Mouse (Mus musculus) forebrain, embryonic 16.5 days (tissue): ENCODE data around the gene Emilin1. TPM values are rescaled to one million over a fixed set of nuclear protein-coding genes. Genes with fewer than 3 reads are reported as not detected.

ENCODE experiments used
- ATAC-seq: fragments of 200-750 bp; cut with Nextera tagmentation; 2 replicates; pipeline ENCODE4 v1.8.0; 2017; ENCODE audit warnings: mild to moderate bottlenecking, moderate library complexity
- H3K27ac ChIP-seq: fragments of 300-500 bp; sonication (generic); 2 replicates; pipeline ENCODE4 v1.5.1; 2014; ENCODE audit warnings: low read length, control low read depth
- H3K27me3 ChIP-seq: fragments of 300-500 bp; sonication (generic); replicated peaks from 2 replicates; pipeline ENCODE4 v1.6.1; 2014; ENCODE audit warnings: low read length; ENCODE audit not compliant: control insufficient read depth, insufficient read depth
- H3K36me3 ChIP-seq: fragments of 300-500 bp; sonication (generic); 2 replicates; pipeline ENCODE4 v1.6.1; 2014; ENCODE audit not compliant: control insufficient read depth, insufficient read depth
- H3K4me1 ChIP-seq: fragments of 300-500 bp; sonication (generic); replicated peaks from 2 replicates; pipeline ENCODE4 v1.6.1; 2014; ENCODE audit warnings: low read length; ENCODE audit not compliant: control insufficient read depth, insufficient read depth
- H3K4me2 ChIP-seq: fragments of 300-500 bp; sonication (generic); 2 replicates; pipeline ENCODE4 v1.6.1; 2014; ENCODE audit warnings: mild to moderate bottlenecking, low read length, control low read depth
- H3K4me3 ChIP-seq: fragments of 300-500 bp; sonication (generic); replicated peaks from 2 replicates; pipeline ENCODE4 v1.5.1; 2014; ENCODE audit warnings: mild to moderate bottlenecking, low read length, control low read depth
- H3K9ac ChIP-seq: fragments of 300-500 bp; sonication (generic); replicated peaks from 2 replicates; pipeline ENCODE4 v1.6.1; 2014; ENCODE audit warnings: low read depth, low read length, control low read depth
- H3K9me3 ChIP-seq: fragments of 300-500 bp; sonication (generic); 2 replicates; pipeline ENCODE4 v1.6.1; 2016; ENCODE audit warnings: low read length; ENCODE audit not compliant: control insufficient read depth
- WGBS: fragments of 180-500 bp; shearing (Covaris S2); extraction: QIAGEN DNeasy Blood & Tissue Kit; methylation state at CpG from one replicate; pipeline ENCODE4 v1.1.7; 2014; 5-methylcytosine and 5-hydroxymethylcytosine counted together
- polyA plus RNA-seq: library from polyadenylated mRNA; unstranded; fragments of >200 nt; fragmentation: Nextera tagmentation; extraction: Ambion mirVana; gene quantifications from 2 replicates; pipeline ENCODE4 v1.2.1, GENCODE M21; 2015

Gene Emilin1
- polyA plus RNA-seq, 1 experiment from 2014 or later, result 13.5 TPM

DNA sequence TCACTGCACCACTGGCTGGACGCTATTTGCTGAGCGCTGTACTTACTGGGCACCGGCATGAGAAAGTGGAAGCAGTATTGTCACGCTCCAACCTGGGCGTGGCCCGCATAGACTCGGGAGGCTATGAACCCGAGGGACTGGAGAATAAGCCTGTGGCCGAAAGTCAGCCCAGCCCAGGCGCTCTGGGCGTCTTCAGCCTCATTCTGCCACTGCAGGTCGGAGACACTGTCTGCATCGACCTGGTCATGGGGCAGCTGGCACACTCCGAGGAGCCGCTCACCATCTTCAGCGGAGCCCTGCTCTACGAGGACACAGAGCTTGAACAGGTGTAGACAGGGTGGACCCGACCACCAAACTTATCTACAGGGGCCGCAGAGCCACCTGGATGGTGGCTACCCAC lies 7.4 kb downstream of the Emilin1 start:
- Histone ChIP-seq H3K36me3 (no peaks in the 10 kb centered on the region), H3K27me3 (no peaks in the 10 kb centered on the region), H3K27ac (no peak overlapping the region), H3K9me3 (no peaks in the 10 kb centered on the region), H3K9ac (no peak overlapping the region), H3K4me3 (no peak overlapping the region), H3K4me2 (no peak overlapping the region), H3K4me1 (peaks cover 26% of the 10 kb centered on the region)
- ATAC-seq, result no peak; the same call in 1 of the 2 replicates
- 62% methylated on average over 19 of the region's 19 CpGs for WGBS

DNA sequence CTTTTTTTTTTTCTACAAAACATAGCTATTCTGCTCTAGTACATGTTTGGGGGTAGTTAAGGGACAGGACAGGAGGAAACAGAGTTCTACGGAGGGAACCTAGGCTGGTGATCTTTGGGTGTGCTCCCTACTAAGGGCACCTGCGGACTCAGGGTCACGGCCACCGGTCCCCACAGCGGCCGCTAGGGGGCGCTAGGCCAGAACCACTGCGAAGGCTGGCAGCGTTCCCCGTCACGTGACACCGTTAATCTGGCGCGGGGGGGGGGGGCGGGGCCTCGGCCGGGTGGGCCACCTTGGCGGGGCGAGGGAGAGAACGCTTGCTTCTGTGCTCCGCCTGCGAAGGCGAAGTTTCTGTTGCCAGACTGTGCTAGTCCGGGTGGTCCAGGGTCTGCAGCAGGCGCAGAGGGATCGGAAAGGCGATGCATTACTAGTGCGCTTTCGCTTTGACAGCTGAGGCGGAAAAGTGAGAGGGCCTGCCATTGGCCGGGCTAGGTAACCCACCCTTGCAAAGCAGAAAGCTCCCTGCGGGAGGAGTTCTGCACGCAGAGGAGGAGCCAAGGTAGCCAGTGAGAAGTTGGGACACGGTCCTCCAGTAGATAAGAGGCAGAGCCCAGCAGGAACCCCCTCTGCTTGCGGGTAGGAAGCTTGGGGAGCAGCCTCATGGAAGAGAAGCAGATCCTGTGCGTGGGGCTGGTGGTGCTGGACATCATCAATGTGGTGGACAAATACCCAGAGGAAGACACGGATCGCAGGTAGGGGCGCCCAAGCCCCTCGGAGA lies 8.2 kb downstream of the Emilin1 start, which contains the start of gene Khk:
Gene Khk (plus strand): TSS at position 176 of the 778 bp plus-strand sequence.
- H3K4me1 ChIP-seq, result peaks cover 22% of the 10 kb centered on the region
- H3K4me2 ChIP-seq, result peak within 1 kb of the TSS; percentile 62
- WGBS, result under 1% methylated on average over 40 of the region's 40 CpGs
- no peaks in the 10 kb centered on the region for H3K9me3 ChIP-seq
- peak within 1 kb of the TSS; percentile 51 for H3K4me3 ChIP-seq
- peak within 1 kb of the TSS; percentile 57 for H3K9ac ChIP-seq
- no peaks in the 10 kb centered on the region for H3K36me3 ChIP-seq
- H3K27me3 ChIP-seq, result no peaks in the 10 kb centered on the region
- no peak within 1 kb of the TSS for H3K27ac ChIP-seq
- ATAC-seq, result peak; percentile 76

DNA sequence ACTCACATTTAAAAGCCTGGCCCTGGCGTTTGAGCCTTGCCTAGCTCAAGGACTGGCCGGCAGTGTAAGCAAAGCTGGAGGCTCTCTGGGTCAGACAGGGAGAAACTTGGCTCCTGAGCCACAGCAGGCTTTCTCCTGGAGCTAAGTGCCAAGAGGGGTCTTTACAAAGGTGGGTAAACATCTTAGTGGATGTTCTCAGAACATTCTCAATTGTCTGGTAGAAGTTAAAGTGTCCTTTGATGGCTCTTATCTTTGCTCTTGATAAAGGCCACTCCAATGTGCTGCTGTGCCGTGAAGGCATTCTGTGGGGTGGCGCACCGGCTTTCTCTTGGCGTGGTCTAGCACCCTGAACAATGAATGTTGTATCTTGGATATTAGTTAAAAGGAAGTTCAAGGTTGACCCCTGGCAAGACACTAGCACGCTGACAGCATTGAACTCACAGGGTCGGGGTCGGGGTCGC lies 9.4 kb downstream of the Emilin1 start:
- ATAC-seq, result no peak
- Histone ChIP-seq H3K4me1 (peaks cover 21% of the 10 kb centered on the region), H3K9ac (no peak overlapping the region), H3K27me3 (no peaks in the 10 kb centered on the region), H3K9me3 (no peaks in the 10 kb centered on the region), H3K27ac (no peak overlapping the region), H3K4me3 (no peak overlapping the region), H3K36me3 (no peaks in the 10 kb centered on the region), H3K4me2 (no peak overlapping the region; the same call in 1 of the 2 replicates)
- WGBS, result 76% methylated on average over 10 of the region's 10 CpGs

DNA sequence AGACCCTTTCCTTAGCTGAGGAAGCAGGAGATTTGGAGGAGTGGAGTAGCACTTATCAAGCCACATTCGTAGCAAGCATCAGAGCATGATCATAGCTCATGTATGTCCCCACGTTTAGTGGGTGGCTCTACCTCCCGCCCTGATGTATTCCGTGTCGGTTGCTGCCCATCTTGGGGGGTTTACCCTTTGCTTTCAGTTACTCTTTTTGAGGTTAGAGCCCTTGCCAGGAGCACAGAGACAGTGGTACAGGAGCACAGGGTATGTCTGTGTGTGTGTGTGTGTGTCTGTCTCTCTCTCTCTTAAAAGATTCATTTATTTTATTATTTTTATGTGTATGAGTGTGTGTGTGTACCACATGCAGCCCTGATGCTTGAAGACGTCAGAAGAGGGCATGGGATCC lies 9.9 kb downstream of the Emilin1 start:
- ATAC-seq, result no peak
- Histone ChIP-seq H3K9me3 (no peaks in the 10 kb centered on the region), H3K9ac (no peak overlapping the region), H3K4me2 (no peak overlapping the region), H3K36me3 (no peaks in the 10 kb centered on the region), H3K27me3 (no peaks in the 10 kb centered on the region), H3K27ac (no peak overlapping the region), H3K4me3 (no peak overlapping the region), H3K4me1 (peaks cover 21% of the 10 kb centered on the region)
- WGBS, result 90% methylated on average over 6 of the region's 6 CpGs

DNA sequence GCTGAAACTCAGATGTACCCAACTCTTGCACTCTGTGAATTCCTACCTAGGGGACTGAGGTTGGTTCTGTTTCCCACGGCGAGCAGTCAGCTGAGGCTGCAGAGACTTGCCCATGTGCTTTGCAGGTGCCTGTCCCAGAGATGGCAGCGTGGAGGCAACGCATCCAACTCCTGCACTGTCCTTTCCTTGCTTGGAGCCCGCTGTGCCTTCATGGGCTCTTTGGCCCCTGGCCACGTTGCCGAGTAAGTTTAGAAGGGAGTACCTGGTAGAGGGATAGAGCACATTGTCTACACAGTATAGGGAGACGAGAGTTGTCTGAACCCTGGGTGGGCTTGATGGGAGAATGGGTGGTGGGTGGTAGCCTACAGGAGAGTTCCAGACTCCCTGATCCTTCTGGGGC lies 11.4 kb downstream of the Emilin1 start:
- 90% methylated on average over 8 of the region's 8 CpGs for WGBS
- no peak overlapping the region for H3K4me3 ChIP-seq

DNA sequence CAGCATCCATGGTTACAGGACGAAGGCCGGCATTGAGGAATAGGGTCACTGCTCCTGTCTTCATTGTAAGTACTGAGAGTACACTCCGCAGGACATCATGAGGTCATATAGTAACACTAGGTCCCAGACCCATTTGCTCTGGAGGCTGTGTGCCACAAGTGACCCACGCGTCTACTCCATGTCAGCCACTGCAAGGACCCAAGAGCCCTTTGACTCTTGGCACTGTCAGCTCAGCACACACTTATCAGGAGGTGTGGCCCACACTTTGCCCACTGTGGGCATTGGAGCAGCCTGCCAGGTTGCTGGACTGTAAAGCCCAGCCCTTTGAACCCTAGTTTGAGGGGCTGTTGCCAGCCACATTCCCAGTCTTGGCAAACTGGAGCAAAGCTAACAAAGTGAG lies 12.0 kb downstream of the Emilin1 start:
- Histone ChIP-seq H3K9me3 (no peaks in the 10 kb centered on the region), H3K36me3 (no peaks in the 10 kb centered on the region), H3K27me3 (no peaks in the 10 kb centered on the region), H3K9ac (no peak overlapping the region), H3K4me3 (no peak overlapping the region), H3K27ac (no peak overlapping the region), H3K4me1 (peaks cover 19% of the 10 kb centered on the region), H3K4me2 (no peak overlapping the region)
- ATAC-seq, result no peak
- 93% methylated on average over 5 of the region's 5 CpGs for WGBS

More for the DNA sequence above, 11.4 kb downstream of the Emilin1 start:
- Histone ChIP-seq H3K27ac (no peak overlapping the region), H3K9me3 (no peaks in the 10 kb centered on the region), H3K36me3 (no peaks in the 10 kb centered on the region), H3K4me1 (peaks cover 21% of the 10 kb centered on the region), H3K27me3 (no peaks in the 10 kb centered on the region), H3K9ac (no peak overlapping the region), H3K4me2 (no peak overlapping the region)
- no peak for ATAC-seq

DNA sequence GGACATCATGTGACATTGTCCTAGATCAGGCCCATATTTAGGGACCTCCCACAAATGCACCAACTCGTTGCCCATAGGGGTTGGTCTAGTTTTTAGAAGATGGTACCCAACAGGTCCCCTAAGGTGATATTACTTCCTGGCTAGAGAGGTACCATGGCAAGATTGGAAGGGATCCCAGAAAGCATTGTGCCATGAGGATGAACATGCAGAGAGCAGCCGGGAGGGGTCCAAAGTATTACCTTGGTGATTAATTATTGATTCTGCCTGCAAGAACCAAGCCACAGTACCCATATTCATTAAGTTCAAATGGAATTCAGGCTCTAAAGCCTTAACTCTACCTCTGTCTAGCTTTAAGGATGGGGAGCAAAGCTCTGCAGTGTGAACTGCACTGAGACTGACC lies 12.9 kb downstream of the Emilin1 start:
- Histone ChIP-seq H3K4me1 (peaks cover 13% of the 10 kb centered on the region), H3K4me2 (no peak overlapping the region), H3K36me3 (no peaks in the 10 kb centered on the region), H3K27me3 (no peaks in the 10 kb centered on the region), H3K4me3 (no peak overlapping the region), H3K9ac (no peak overlapping the region), H3K9me3 (no peaks in the 10 kb centered on the region), H3K27ac (no peak overlapping the region)
- 84% methylated on average over 2 of the region's 2 CpGs for WGBS
- no peak for ATAC-seq

DNA sequence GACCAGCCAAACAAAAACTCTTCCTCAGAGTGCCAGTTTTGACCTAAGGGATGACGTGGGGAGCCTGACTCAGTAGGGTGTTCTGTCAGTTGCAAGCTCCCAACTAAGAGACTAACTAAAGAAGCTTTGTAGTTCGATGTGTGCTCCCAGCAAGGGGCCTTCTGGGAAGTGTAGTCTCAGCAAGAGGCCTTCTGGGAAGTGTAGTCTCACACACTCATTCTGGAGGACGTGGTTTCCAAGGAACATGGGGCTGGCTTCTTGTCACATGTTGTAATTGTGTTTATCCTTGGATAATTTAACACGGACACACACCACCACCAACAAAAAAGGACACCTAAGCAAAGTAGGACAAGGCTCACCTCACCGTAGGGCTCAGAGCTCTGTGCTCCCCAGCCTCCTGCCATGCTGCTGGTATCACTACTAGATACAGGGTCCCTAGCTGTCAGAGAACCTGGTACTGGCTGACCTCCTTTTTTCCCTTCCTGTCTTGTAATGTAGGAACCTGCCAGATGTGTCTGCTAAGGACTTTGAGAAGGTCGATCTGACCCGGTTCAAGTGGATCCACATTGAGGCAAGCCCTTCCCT lies 14.8 kb downstream of the Emilin1 start:
- Histone ChIP-seq H3K9ac (no peak overlapping the region), H3K4me2 (peak overlapping the region; percentile 26), H3K27ac (no peak overlapping the region), H3K9me3 (no peaks in the 10 kb centered on the region), H3K36me3 (no peaks in the 10 kb centered on the region), H3K4me3 (no peak overlapping the region), H3K4me1 (no peaks in the 10 kb centered on the region), H3K27me3 (no peaks in the 10 kb centered on the region)
- WGBS, result 38% methylated on average over 7 of the region's 7 CpGs
- ATAC-seq, result peak; percentile 83

DNA sequence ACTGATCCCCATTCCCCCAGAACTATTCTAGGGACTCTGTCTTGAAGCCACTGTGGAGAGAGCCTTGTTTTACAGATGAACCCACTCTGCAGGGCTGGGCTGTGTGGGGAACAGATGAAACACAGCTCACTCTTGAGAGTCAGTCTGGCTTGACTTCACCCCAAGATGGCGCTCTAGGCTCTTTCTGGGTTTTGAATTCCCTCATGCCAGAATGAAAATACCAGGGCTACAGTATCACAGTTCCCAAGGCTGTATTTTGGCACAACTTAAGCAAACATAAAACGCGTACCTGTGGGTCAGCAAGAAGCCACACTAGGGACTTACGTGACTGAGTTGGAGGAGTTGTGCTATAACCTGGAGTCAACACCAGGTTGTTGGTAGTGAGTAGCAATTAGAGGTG lies 16.9 kb downstream of the Emilin1 start:
- no peaks in the 10 kb centered on the region for H3K4me1 ChIP-seq
- no peaks in the 10 kb centered on the region for H3K9me3 ChIP-seq
- no peak overlapping the region for H3K27ac ChIP-seq
- 42% methylated on average over 4 of the region's 4 CpGs for WGBS
- no peak overlapping the region for H3K4me3 ChIP-seq
- no peaks in the 10 kb centered on the region for H3K27me3 ChIP-seq
- H3K4me2 ChIP-seq, result no peak overlapping the region
- no peaks in the 10 kb centered on the region for H3K36me3 ChIP-seq
- H3K9ac ChIP-seq, result no peak overlapping the region
- peak; percentile 39 for ATAC-seq
